Mouse (Mus musculus) erythroblast, adult 5-6 weeks (primary cell): Measurements from ENCODE around the gene Nid1. TPM values are rescaled to one million over a fixed set of nuclear protein-coding genes. Genes with fewer than 3 reads are reported as not detected.

Experiments used
- total RNA-seq, 2 experiments: library from RNA; stranded (forward) in 1 of 2; stranded (reverse) in 1 of 2; fragments of 150-400 nt in 1 of 2; fragments of 200-764, 138-1000 nt in 1 of 2; gene quantifications; 2 replicates each; pipeline versions ENCODE4 v1.2.3 to v1.2.4; 2015 to 2017; ENCODE audit warnings: low replicate concordance in 2 of 2

Gene Nid1
- total RNA-seq, 2 experiments from 2014 or later, result not detected

Other genes starting within 250 kb of the Nid1 start
- 3.1 and 3.7 TPM in 2 replicates for gene Gpr137b, start 43.5 kb upstream of the Nid1 start, total RNA-seq (2015; ENCODE audit: low replicate concordance)
- gene Gpr137b, start 43.5 kb upstream of the Nid1 start, total RNA-seq (2017; ENCODE audit: low replicate concordance), result 5.6 and 14.9 TPM in 2 replicates
- gene Lyst, start 152.8 kb downstream of the Nid1 start, total RNA-seq (2015; ENCODE audit: low replicate concordance), result 24.9 and 33.0 TPM in 2 replicates
- gene Lyst, start 152.8 kb downstream of the Nid1 start, total RNA-seq (2017; ENCODE audit: low replicate concordance), result 22.3 and 30.8 TPM in 2 replicates